Mouse (Mus musculus): ENCODE results near the gene Tmem132b. TPM values are rescaled to one million over a fixed set of nuclear protein-coding genes. Genes with fewer than 3 reads are reported as not detected.
"Not testable (repeated sequence)": the region's sequence is repeated elsewhere in the genome, so short reads cannot be mapped to it uniquely, and the experiment has no call there.

Tmem132b gene
- polyA plus RNA-seq (2014; fragmentation: Nextera tagmentation; extraction: Ambion mirVana): 0.03 TPM in 2 replicates

DNA sequence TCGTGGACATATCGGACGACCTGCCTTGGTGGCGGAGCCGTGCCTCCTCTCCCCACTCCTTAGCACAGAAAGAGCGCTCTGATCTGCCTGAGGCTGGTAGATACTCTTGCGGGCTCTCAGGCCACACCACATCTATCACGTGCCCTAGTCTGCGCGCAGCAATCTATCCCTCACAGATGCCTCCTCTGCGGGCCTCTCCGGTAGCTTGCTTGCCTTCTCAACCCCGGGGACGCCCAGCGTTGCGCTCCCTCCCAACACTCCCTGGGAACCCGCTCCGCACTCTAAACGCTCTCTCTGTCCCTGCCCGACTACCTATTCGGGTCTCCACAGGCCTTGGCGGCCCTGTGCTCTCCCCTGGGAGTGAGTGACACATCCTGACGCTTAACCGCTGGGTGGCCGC, at the start of gene Tmem132b:
Tmem132b (plus strand) TSS at position 141 of the 400 bp plus-strand sequence.
- Histone ChIP-seq H3K4me3 (ENCODE audit: low read depth, low read length) (peak within 1 kb of the TSS; percentile 52), H3K4me2 (peak within 1 kb of the TSS; percentile 71), H3K4me1 (ENCODE audit: control insufficient read depth, insufficient read depth, low read length) (0 out of 2 replicates have a peak, but pooled peaks cover 6% of the 10 kb centered on the region), H3K36me3 (ENCODE audit: control insufficient read depth, insufficient read depth, low read length) (no peaks in the 10 kb centered on the region), H3K9me3 (replicated peaks; ENCODE audit: control insufficient read depth, low read length) (peaks cover under 1% of the 10 kb centered on the region; the same call in 1 of the 2 replicates), H3K27ac (ENCODE audit: low read depth, low read length) (no peak within 1 kb of the TSS), H3K27me3 (ENCODE audit: control insufficient read depth, insufficient read depth, low read length) (peaks cover 78% of the 10 kb centered on the region), H3K9ac (ENCODE audit: low read depth, low read length) (no peak within 1 kb of the TSS)
- 2% methylated on average over 25 of the region's 25 CpGs for WGBS (ENCODE audit: insufficient replicate concordance)
- no peak for ATAC-seq (replicated peaks; ENCODE audit: insufficient number of reproducible peaks, low FRiP score, low TSS enrichment)

DNA sequence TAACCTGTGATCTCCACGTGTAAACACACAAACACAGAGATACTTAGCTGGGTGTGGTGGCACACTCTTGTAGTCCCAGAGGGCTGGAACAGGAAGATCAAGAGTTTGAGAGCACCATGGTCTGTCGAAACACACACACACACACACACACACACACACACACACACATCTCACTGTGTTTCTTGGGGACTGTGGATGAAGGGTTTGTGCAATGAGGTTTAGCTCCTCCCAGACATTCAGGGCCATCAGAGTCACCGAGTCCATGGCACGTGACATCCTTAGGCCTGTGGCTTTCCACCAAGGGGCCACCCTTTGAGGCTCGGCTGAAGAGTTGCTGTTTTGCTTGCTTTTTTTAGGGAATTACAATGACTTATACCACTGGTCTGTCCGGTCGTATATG, 49.1 kb upstream of the Tmem132b start:
- H3K27me3 ChIP-seq (ENCODE audit: control insufficient read depth, insufficient read depth, low read length): no peaks in the 10 kb centered on the region
- H3K9me3 ChIP-seq (replicated peaks; ENCODE audit: control insufficient read depth, low read length): no peaks in the 10 kb centered on the region
- ATAC-seq (replicated peaks; ENCODE audit: insufficient number of reproducible peaks, low FRiP score, low TSS enrichment): no peak
- no peak overlapping the region for H3K4me3 ChIP-seq (ENCODE audit: low read depth, low read length)
- WGBS (ENCODE audit: insufficient replicate concordance): 88% methylated on average over 7 of the region's 7 CpGs
- no peak overlapping the region for H3K27ac ChIP-seq (ENCODE audit: low read depth, low read length)
- H3K4me2 ChIP-seq: no peak overlapping the region
- no peaks in the 10 kb centered on the region for H3K4me1 ChIP-seq (ENCODE audit: control insufficient read depth, insufficient read depth, low read length)
- no peak overlapping the region for H3K9ac ChIP-seq (ENCODE audit: low read depth, low read length)
- peaks cover 8% of the 10 kb centered on the region for H3K36me3 ChIP-seq (ENCODE audit: control insufficient read depth, insufficient read depth, low read length)

DNA sequence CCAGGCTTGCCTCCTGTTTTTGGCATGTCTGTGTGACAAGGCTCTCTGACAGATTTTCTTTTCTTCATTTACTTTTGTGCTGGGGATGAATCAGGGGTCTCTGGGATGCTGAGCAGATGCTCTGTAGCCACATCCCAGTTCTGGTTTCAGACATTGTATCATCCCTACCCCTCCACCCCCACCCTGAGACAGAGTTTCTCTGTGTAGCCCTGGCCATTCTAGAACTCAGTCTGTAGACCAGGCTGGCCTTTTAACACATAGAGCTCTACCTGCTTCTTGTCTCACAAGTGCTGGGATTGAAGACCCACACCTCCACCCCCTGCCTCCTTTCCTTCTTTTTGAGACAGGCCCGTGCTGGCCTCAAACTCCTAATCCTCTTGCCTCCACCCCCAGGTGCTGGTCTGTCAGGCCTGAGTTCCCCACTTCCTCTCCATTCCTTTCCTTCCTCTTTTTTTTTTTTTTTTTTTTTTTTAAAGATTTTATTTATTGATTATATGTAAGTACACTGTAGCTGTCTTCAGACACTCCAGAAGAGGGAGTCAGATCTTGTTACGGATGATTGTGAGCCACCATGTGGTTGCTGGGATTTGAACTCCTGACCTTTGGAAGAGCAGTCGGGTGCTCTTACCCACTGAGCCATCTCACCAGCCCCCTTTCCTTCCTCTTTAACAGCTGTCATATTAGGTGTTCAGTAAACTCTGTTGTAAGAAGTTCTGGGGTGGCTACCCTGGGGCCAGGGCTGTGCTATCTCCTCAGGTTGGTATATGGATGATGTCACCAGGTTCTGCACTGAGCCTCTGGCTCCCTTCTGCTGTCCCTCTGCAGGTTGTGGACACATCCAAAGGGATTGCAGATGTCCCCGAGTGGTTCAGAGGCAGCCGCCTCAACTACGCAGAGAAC, 47.6 kb upstream of the Tmem132b start:
- Histone ChIP-seq H3K4me2 (no peak overlapping the region), H3K4me1 (ENCODE audit: control insufficient read depth, insufficient read depth, low read length) (no peaks in the 10 kb centered on the region), H3K4me3 (ENCODE audit: low read depth, low read length) (no peak overlapping the region), H3K36me3 (ENCODE audit: control insufficient read depth, insufficient read depth, low read length) (peaks cover 8% of the 10 kb centered on the region), H3K27ac (ENCODE audit: low read depth, low read length) (no peak overlapping the region), H3K27me3 (ENCODE audit: control insufficient read depth, insufficient read depth, low read length) (no peaks in the 10 kb centered on the region), H3K9me3 (replicated peaks; ENCODE audit: control insufficient read depth, low read length) (no peaks in the 10 kb centered on the region), H3K9ac (ENCODE audit: low read depth, low read length) (no peak overlapping the region)
- WGBS (ENCODE audit: insufficient replicate concordance): 77% methylated on average over 5 of the region's 6 CpGs
- no peak for ATAC-seq (replicated peaks; ENCODE audit: insufficient number of reproducible peaks, low FRiP score, low TSS enrichment)

DNA sequence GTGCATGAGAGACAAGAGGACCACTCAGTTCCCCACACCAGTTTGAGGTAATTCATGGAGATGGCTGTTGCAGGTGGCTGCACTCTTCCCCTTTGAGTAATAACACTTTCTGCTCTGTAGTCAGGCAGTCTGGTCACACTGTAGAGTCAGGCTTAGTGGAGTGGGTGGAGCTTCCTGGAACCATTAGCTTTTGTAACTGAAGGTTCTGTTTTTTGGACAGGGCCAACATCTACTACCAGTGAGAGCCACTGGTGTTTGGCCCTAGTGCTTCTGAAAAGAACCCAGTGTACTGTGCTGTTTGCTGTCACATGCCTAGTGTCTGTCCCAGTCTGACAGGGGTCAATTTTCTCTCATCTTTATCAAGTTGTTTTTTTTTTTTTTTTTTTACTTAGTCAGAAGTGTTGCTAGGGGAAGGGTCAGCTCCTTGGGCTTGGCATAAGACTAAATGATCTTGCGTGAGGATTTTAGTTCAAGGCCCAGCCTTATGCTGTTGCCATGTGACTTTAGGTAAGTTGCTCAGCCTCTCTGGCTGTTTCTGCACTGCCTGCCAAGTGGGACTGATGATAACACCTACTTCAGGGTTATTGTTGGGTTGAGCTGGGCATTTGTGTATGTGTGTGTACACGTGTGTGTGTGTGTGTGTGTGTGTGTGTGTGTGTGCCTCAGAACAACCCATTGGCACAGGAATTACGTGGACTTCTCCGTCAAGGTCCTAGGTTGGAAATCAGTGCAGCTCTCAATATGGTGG, 46.4 kb upstream of the Tmem132b start:
- H3K27me3 ChIP-seq (ENCODE audit: control insufficient read depth, insufficient read depth, low read length): no peaks in the 10 kb centered on the region
- H3K9ac ChIP-seq (ENCODE audit: low read depth, low read length): no peak overlapping the region
- no peak overlapping the region for H3K27ac ChIP-seq (ENCODE audit: low read depth, low read length)
- H3K9me3 ChIP-seq (replicated peaks; ENCODE audit: control insufficient read depth, low read length): no peaks in the 10 kb centered on the region
- no peak for ATAC-seq (replicated peaks; ENCODE audit: insufficient number of reproducible peaks, low FRiP score, low TSS enrichment)
- no peaks in the 10 kb centered on the region for H3K4me1 ChIP-seq (ENCODE audit: control insufficient read depth, insufficient read depth, low read length)
- peaks cover 8% of the 10 kb centered on the region for H3K36me3 ChIP-seq (ENCODE audit: control insufficient read depth, insufficient read depth, low read length)
- no peak overlapping the region for H3K4me3 ChIP-seq (ENCODE audit: low read depth, low read length)
- H3K4me2 ChIP-seq: no peak overlapping the region
- WGBS (ENCODE audit: insufficient replicate concordance): 89% methylated on average over 4 of the region's 4 CpGs

DNA sequence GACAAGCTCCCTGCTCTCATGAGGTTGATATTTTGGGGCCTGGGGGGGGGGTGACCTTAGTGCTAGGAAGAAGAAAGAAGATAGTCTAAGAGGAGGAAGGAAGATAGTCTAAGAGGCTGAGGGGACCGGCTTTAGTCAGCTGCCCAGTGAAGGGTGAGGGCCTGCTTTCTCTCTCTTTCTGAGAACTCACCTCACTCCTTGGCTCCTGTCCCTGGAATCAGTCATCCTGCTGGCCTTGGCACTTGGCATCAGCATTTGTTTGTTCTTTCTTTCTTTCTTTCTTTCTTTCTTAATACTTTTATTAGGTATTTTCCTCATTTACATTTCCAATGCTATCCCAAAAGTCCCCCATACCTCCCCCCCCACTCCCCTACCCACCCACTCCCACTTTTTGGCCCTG, 45.5 kb upstream of the Tmem132b start:
- 47% methylated on average over 1 of the region's 1 CpGs for WGBS (ENCODE audit: insufficient replicate concordance)
- no peak for ATAC-seq (replicated peaks; ENCODE audit: insufficient number of reproducible peaks, low FRiP score, low TSS enrichment)

DNA sequence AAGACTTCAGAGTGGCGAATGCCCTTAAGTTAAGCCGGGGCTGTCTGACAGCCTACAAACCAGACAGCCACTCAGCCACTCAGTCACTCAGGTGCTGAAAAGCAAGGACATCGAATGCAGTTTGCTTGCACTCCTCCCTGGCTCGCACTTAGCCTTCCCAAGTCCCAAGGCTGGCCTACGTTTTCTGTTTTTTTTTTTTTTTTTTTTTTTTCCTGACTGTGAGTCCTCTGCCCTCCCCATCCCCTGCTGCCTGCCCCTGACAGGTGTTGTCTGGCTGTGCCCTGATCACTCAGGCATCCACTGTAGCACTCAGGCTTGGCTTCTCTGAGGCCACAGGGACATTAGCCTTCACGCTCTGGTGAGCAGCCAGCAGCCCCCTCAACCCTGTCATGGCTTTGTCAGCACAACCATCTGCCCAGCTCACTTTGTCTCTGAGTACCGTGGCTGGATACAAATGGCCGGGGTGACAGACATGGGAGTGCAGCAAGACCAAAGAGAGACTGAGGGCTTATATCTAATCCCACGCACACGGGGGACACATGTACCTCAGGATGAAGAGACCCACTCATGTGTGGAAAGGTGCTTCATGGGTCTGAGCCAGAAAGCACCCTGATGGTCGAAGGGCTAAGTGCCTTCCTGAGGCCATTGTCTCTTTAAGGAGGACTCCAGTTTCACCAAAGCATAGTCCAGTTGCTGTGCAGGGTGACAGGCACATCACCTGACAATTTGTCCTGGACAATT, 44.0 kb upstream of the Tmem132b start:
- Histone ChIP-seq H3K9me3 (replicated peaks; ENCODE audit: control insufficient read depth, low read length) (no peaks in the 10 kb centered on the region), H3K9ac (ENCODE audit: low read depth, low read length) (no peak overlapping the region), H3K36me3 (ENCODE audit: control insufficient read depth, insufficient read depth, low read length) (peaks cover 8% of the 10 kb centered on the region), H3K4me1 (ENCODE audit: control insufficient read depth, insufficient read depth, low read length) (no peaks in the 10 kb centered on the region), H3K27ac (ENCODE audit: low read depth, low read length) (no peak overlapping the region), H3K4me2 (no peak overlapping the region), H3K4me3 (ENCODE audit: low read depth, low read length) (no peak overlapping the region), H3K27me3 (ENCODE audit: control insufficient read depth, insufficient read depth, low read length) (no peaks in the 10 kb centered on the region)
- WGBS (ENCODE audit: insufficient replicate concordance): 74% methylated on average over 11 of the region's 11 CpGs
- ATAC-seq (replicated peaks; ENCODE audit: insufficient number of reproducible peaks, low FRiP score, low TSS enrichment): no peak

More for the DNA sequence above, 45.5 kb upstream of the Tmem132b start:
- Histone ChIP-seq H3K27me3 (ENCODE audit: control insufficient read depth, insufficient read depth, low read length) (no peaks in the 10 kb centered on the region), H3K4me2 (no peak overlapping the region), H3K4me1 (ENCODE audit: control insufficient read depth, insufficient read depth, low read length) (no peaks in the 10 kb centered on the region), H3K36me3 (ENCODE audit: control insufficient read depth, insufficient read depth, low read length) (peaks cover 8% of the 10 kb centered on the region), H3K27ac (ENCODE audit: low read depth, low read length) (no peak overlapping the region), H3K9ac (ENCODE audit: low read depth, low read length) (no peak overlapping the region), H3K9me3 (replicated peaks; ENCODE audit: control insufficient read depth, low read length) (no peaks in the 10 kb centered on the region), H3K4me3 (ENCODE audit: low read depth, low read length) (no peak overlapping the region)

DNA sequence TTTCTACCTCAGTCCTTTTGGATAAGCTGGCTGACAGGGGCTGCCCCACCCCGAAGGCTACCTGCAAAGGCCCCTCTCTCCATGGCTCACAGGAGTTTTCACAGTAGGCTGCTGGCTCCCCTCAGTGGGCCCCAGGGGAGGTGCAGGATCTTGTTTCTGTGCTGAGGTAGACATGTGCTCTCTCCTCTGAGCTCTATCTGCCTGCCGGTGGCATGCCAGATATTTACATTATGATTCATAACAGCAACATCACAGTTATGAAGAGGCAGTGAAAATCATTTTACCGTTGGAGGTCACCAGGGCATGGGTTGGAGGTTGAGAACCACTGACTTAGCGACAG, 43.5 kb upstream of the Tmem132b start:
- Histone ChIP-seq H3K36me3 (ENCODE audit: control insufficient read depth, insufficient read depth, low read length) (peaks cover 4% of the 10 kb centered on the region; the same call in 1 of the 2 replicates), H3K4me3 (ENCODE audit: low read depth, low read length) (no peak overlapping the region), H3K9ac (ENCODE audit: low read depth, low read length) (no peak overlapping the region), H3K27ac (ENCODE audit: low read depth, low read length) (no peak overlapping the region), H3K27me3 (ENCODE audit: control insufficient read depth, insufficient read depth, low read length) (no peaks in the 10 kb centered on the region), H3K4me2 (no peak overlapping the region), H3K9me3 (replicated peaks; ENCODE audit: control insufficient read depth, low read length) (no peaks in the 10 kb centered on the region), H3K4me1 (ENCODE audit: control insufficient read depth, insufficient read depth, low read length) (no peaks in the 10 kb centered on the region)
- 68% methylated on average over 4 of the region's 4 CpGs for WGBS (ENCODE audit: insufficient replicate concordance)
- ATAC-seq (replicated peaks; ENCODE audit: insufficient number of reproducible peaks, low FRiP score, low TSS enrichment): no peak

DNA sequence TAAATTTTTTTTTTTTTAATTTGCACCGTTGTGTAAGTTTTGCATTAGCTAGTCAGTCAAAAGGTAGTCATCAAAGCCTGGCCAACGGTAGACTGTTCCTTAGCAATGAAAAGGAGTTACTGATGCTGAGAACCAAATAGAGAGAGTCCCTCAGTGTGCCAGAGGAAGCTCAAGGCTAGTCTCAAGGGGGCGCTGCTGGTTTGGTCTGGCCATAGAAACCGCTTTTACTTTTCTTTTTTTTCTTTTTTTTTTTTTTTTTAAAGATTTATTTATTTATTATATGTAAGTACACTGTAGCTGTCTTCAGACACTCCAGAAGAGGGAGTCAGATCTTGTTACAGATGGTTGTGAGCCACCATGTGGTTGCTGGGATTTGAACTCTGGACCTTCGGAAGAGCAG, 42.6 kb upstream of the Tmem132b start:
- H3K27ac ChIP-seq (ENCODE audit: low read depth, low read length); H3K9ac ChIP-seq (ENCODE audit: low read depth, low read length); ATAC-seq (replicated peaks; ENCODE audit: insufficient number of reproducible peaks, low FRiP score, low TSS enrichment); H3K4me1 ChIP-seq (ENCODE audit: control insufficient read depth, insufficient read depth, low read length); H3K4me2 ChIP-seq; H3K4me3 ChIP-seq (ENCODE audit: low read depth, low read length); H3K27me3 ChIP-seq (ENCODE audit: control insufficient read depth, insufficient read depth, low read length); H3K36me3 ChIP-seq (ENCODE audit: control insufficient read depth, insufficient read depth, low read length); H3K9me3 ChIP-seq (replicated peaks; ENCODE audit: control insufficient read depth, low read length): not testable (repeated sequence)
- WGBS (ENCODE audit: insufficient replicate concordance): 82% methylated on average over 5 of the region's 5 CpGs
